Mouse (Mus musculus): Measurements from ENCODE around the gene Nup93. TPM values are rescaled to one million over a fixed set of nuclear protein-coding genes. Genes with fewer than 3 reads are reported as not detected.

Nup93 gene
- polyA plus RNA-seq, 1 experiment from 2014 or later = 63.0 TPM

- Histone ChIP-seq H3K27me3 (no peaks in the 10 kb centered on the region), H3K36me3 (no peaks in the 10 kb centered on the region), H3K4me1 (0 out of 2 replicates have a peak, but pooled peaks cover 4% of the 10 kb centered on the region), H3K4me2 (replicated peaks) (no peak overlapping the region), H3K27ac (replicated peaks) (no peak overlapping the region), H3K4me3 (no peak overlapping the region), H3K9me3 (no peaks in the 10 kb centered on the region), H3K9ac (replicated peaks) (no peak overlapping the region)
- 88% methylated on average over 6 of the region's 6 CpGs for WGBS
- ATAC-seq (replicated peaks) = no peak
These were observed 147.5 kb downstream of the Nup93 start for GRCm38 (mm10) chr8:94361774-94362431.

DNA sequence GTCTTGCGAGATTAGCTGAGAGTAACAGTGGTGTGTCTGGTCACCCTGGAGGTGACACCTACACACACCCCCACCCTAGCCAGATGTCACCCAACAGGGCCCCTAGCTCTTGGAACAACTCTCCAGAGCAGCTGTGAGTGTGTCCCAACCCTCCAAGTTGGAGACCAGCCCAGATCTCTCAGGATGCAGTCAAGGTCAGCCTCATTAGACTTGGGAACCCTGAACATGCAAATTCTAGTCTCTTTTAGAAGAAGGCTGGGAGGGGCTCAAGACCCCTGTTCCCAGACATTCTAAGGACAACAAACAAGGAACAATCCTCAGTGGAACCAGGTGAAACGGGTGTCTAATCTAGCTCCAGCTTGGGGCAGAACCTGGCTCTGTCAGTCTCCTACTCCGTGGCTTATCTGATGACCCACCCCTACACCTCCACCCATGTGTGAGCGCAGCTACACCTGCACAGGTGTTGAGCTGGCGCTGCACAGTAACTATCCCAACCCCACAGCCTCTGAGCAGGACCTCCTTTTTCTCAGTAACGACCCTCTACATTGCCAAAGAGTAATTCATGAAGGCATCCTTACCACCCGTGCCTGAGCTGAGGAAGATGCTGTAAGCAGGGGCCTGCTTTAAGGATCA, 148.4 kb downstream of the Nup93 start:
- Histone ChIP-seq H3K9me3 (no peaks in the 10 kb centered on the region), H3K9ac (replicated peaks) (no peak overlapping the region), H3K4me2 (replicated peaks) (no peak overlapping the region), H3K27me3 (no peaks in the 10 kb centered on the region), H3K4me3 (no peak overlapping the region), H3K36me3 (no peaks in the 10 kb centered on the region), H3K27ac (replicated peaks) (no peak overlapping the region), H3K4me1 (0 out of 2 replicates have a peak, but pooled peaks cover 4% of the 10 kb centered on the region)
- no peak for ATAC-seq (replicated peaks)
- 78% methylated on average over 7 of the region's 7 CpGs for WGBS

- no peaks in the 10 kb centered on the region for H3K36me3 ChIP-seq
- WGBS = 52% methylated on average over 4 of the region's 4 CpGs
- 0 out of 2 replicates have a peak, but pooled peaks cover 3% of the 10 kb centered on the region for H3K4me1 ChIP-seq
- H3K9me3 ChIP-seq = no peaks in the 10 kb centered on the region
- no peak overlapping the region for H3K4me3 ChIP-seq
- no peaks in the 10 kb centered on the region for H3K27me3 ChIP-seq
- no peak for ATAC-seq (replicated peaks)
- no peak overlapping the region for H3K4me2 ChIP-seq (replicated peaks)
- no peak overlapping the region for H3K9ac ChIP-seq (replicated peaks)
- no peak overlapping the region for H3K27ac ChIP-seq (replicated peaks)
These were observed 148.9 kb downstream of the Nup93 start for GRCm38 (mm10) chr8:94363288-94363688.

GRCm38 (mm10) chr8:94363906-94364305, 149.5 kb downstream of the Nup93 start:
- no peaks in the 10 kb centered on the region for H3K9me3 ChIP-seq
- H3K9ac ChIP-seq (replicated peaks) = no peak overlapping the region
- H3K27me3 ChIP-seq = no peaks in the 10 kb centered on the region
- no peak overlapping the region for H3K4me2 ChIP-seq (replicated peaks)
- WGBS = 81% methylated on average over 2 of the region's 2 CpGs
- no peak overlapping the region for H3K4me3 ChIP-seq
- ATAC-seq (replicated peaks) = no peak
- no peaks in the 10 kb centered on the region for H3K4me1 ChIP-seq
- H3K27ac ChIP-seq (replicated peaks) = no peak overlapping the region
- no peaks in the 10 kb centered on the region for H3K36me3 ChIP-seq

GRCm38 (mm10) chr8:94364686-94365312, 150.4 kb downstream of the Nup93 start:
- Histone ChIP-seq H3K4me3 (no peak overlapping the region), H3K4me2 (replicated peaks) (no peak overlapping the region), H3K27ac (replicated peaks) (no peak overlapping the region), H3K9ac (replicated peaks) (no peak overlapping the region), H3K9me3 (no peaks in the 10 kb centered on the region), H3K36me3 (no peaks in the 10 kb centered on the region), H3K27me3 (no peaks in the 10 kb centered on the region), H3K4me1 (no peaks in the 10 kb centered on the region)
- ATAC-seq (replicated peaks) = no peak
- 87% methylated on average over 6 of the region's 6 CpGs for WGBS

- no peak for ATAC-seq (replicated peaks)
- Histone ChIP-seq H3K36me3 (no peaks in the 10 kb centered on the region), H3K4me2 (replicated peaks) (no peak overlapping the region), H3K9ac (replicated peaks) (no peak overlapping the region), H3K4me3 (no peak overlapping the region), H3K27ac (replicated peaks) (no peak overlapping the region), H3K9me3 (no peaks in the 10 kb centered on the region), H3K27me3 (no peaks in the 10 kb centered on the region), H3K4me1 (no peaks in the 10 kb centered on the region)
- 86% methylated on average over 9 of the region's 9 CpGs for WGBS
These were observed 151.1 kb downstream of the Nup93 start for GRCm38 (mm10) chr8:94365410-94365981.

MicroRNAs within 50 kb of the gene (microRNA counts, 519-probe panel; counts per million panel counts)
- microRNA mmu-miR-138 = 3,063 counts per million, percentile 74 among the panel's probes with 10 or more counts

Small RNAs within 50 kb of the gene (microRNA-seq; reads per million reads assigned to microRNA genes)
- gene Mir138-2 = 369 reads per million, percentile 70 among the genes with 10 or more reads in this experiment

Other genes starting within 250 kb of the Nup93 start
- 71.8 and 76.3 TPM in 2 replicates for gene Amfr, start 201.7 kb upstream of the Nup93 start, polyA plus RNA-seq (2015; fragmentation: Nextera tagmentation; extraction: Ambion mirVana)
- 133 and 134 TPM in 2 replicates for gene Nudt21, start 177.5 kb upstream of the Nup93 start, polyA plus RNA-seq (2015; fragmentation: Nextera tagmentation; extraction: Ambion mirVana)
- 16.1 and 18.8 TPM in 2 replicates for gene Ogfod1, start 177.4 kb upstream of the Nup93 start, polyA plus RNA-seq (2015; fragmentation: Nextera tagmentation; extraction: Ambion mirVana)
- 16.8 and 20.5 TPM in 2 replicates for gene Bbs2, start 115.6 kb upstream of the Nup93 start, polyA plus RNA-seq (2015; fragmentation: Nextera tagmentation; extraction: Ambion mirVana)
- gene Mt4, start 77.4 kb upstream of the Nup93 start, polyA plus RNA-seq (2015; fragmentation: Nextera tagmentation; extraction: Ambion mirVana) = not detected in 2 replicates
- 249 and 258 TPM in 2 replicates for gene Mt3, start 62.0 kb upstream of the Nup93 start, polyA plus RNA-seq (2015; fragmentation: Nextera tagmentation; extraction: Ambion mirVana)
- 35.4 and 38.4 TPM in 2 replicates for gene Mt2, start 41.9 kb upstream of the Nup93 start, polyA plus RNA-seq (2015; fragmentation: Nextera tagmentation; extraction: Ambion mirVana)
- gene Mt1, start 35.5 kb upstream of the Nup93 start, polyA plus RNA-seq (2015; fragmentation: Nextera tagmentation; extraction: Ambion mirVana) = 85.2 and 100 TPM in 2 replicates
- gene Slc12a3, start 114.6 kb downstream of the Nup93 start, polyA plus RNA-seq (2015; fragmentation: Nextera tagmentation; extraction: Ambion mirVana) = not detected in 2 replicates
- gene Herpud1, start 171.9 kb downstream of the Nup93 start, polyA plus RNA-seq (2015; fragmentation: Nextera tagmentation; extraction: Ambion mirVana) = 62.5 and 66.5 TPM in 2 replicates
- 0.22 and 0.50 TPM in 2 replicates for gene Nlrc5, start 219.8 kb downstream of the Nup93 start, polyA plus RNA-seq (2015; fragmentation: Nextera tagmentation; extraction: Ambion mirVana)

Data from forebrain, embryonic 15.5 days (tissue).